Mouse (Mus musculus): ENCODE results near the gene Ttc28.

GRCm38 (mm10) chr5:111313833-111314232 is 434.2 kb downstream of the Ttc28 start:
- TF ChIP-seq CTCF (IDR thresholded peaks at IDR 0.05; ENCODE audit: borderline replicate concordance, insufficient read depth, low read depth, low read length) (no peak), POLR2A (IDR thresholded peaks at IDR 0.05; ENCODE audit: borderline replicate concordance, insufficient read depth, low read length) (no peak)
